Mouse (Mus musculus) embryonic facial prominence, embryonic 13.5 days (tissue): ENCODE results near the gene Mfsd6. TPM values are rescaled to one million over a fixed set of nuclear protein-coding genes. Genes with fewer than 3 reads are reported as not detected.

Experiments used
- ATAC-seq: fragments of 200-750 bp; cut with Nextera tagmentation; 2 replicates; pipeline ENCODE4 v1.8.0; 2017; ENCODE audit warnings: low read depth; ENCODE audit not compliant: insufficient number of reproducible peaks, insufficient read depth, low FRiP score, low TSS enrichment
- H3K27ac ChIP-seq: fragments of 300-500 bp; sonication (generic); 2 replicates; pipeline ENCODE4 v1.5.1; 2015; ENCODE audit warnings: moderate library complexity, mild to moderate bottlenecking, inconsistent platforms
- H3K27me3 ChIP-seq: fragments of 300-500 bp; sonication (generic); 2 replicates; pipeline ENCODE4 v1.6.1; 2015; ENCODE audit warnings: mild to moderate bottlenecking, inconsistent platforms
- H3K36me3 ChIP-seq: fragments of 300-500 bp; sonication (generic); 2 replicates; pipeline ENCODE4 v1.6.1; 2015; ENCODE audit warnings: mild to moderate bottlenecking, inconsistent platforms
- H3K4me1 ChIP-seq: fragments of 300-500 bp; sonication (generic); 2 replicates; pipeline ENCODE4 v1.6.1; 2015; ENCODE audit warnings: inconsistent platforms
- H3K4me2 ChIP-seq: fragments of 300-500 bp; sonication (generic); 2 replicates; pipeline ENCODE4 v1.6.1; 2015; ENCODE audit warnings: moderate library complexity, mild to moderate bottlenecking, inconsistent platforms
- H3K4me3 ChIP-seq: fragments of 300-500 bp; sonication (generic); 2 replicates; pipeline ENCODE4 v1.5.1; 2015; ENCODE audit warnings: mild to moderate bottlenecking, inconsistent platforms
- H3K9ac ChIP-seq: fragments of 300-500 bp; sonication (generic); 2 replicates; pipeline ENCODE4 v1.6.1; 2015; ENCODE audit warnings: mild to moderate bottlenecking, inconsistent platforms
- H3K9me3 ChIP-seq: fragments of 300-500 bp; sonication (generic); 2 replicates; pipeline ENCODE4 v1.6.1; 2016; ENCODE audit warnings: inconsistent platforms
- WGBS: fragments of 180-500 bp; shearing (Covaris S2); methylation state at CpG from one replicate; pipeline ENCODE4 v1.1.7; 2015; ENCODE audit warnings: mixed read lengths; 5-methylcytosine and 5-hydroxymethylcytosine counted together
- polyA plus RNA-seq: library from polyadenylated mRNA; unstranded; fragments of >200 nt; fragmentation: Nextera tagmentation; extraction: Ambion mirVana; gene quantifications from 2 replicates; pipeline ENCODE4 v1.2.1, GENCODE M21; 2015

Gene Mfsd6
- 1.6 and 1.9 TPM in 2 replicates for polyA plus RNA-seq

DNA sequence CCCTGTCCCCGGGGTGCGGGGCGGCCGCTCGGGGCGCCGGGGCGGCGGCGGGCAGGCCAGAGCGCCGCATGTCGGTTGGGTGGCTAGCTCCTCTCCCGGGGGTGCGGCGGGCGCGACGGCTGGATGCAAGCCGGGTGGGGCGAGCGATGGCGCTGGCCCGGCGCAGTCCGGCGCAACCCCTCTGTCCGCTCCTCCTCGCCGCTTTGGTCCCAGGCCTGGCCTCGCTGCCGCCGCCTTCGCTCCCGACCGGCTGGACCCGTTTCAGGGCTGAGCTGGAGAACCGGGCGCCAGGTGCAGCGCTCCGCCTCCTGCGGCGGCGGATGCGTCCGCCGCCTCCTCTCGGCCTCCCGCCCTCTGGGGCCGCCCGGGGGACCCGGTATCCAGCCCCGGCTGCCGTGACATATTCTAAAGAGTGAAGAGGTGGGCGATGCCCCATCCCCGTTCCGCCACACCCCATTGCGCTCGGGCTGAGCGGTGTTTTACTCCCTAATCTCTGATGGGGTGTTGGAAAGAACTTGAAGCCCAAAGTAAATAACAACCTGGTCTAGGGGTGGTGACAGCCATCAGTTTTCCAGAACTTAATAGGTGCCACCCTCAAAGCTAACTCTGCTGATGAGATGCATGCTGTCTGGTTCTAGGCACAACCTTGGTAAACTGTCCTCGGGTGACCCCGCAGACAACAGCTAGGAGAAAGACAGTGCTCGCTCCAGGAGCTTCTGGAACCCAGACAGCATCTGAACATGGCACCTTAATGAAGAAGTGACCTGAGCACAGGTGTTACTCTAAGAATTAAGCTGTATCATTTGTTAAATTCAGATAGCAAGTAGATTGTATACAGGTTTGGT lies at the start of gene Mfsd6:
Gene Mfsd6, minus strand, starts transcription at position 407 of the 845 bp plus-strand sequence.
- Histone ChIP-seq H3K4me3 (peak within 1 kb of the TSS; percentile 73), H3K27ac (no peak within 1 kb of the TSS; the same call in 1 of the 2 replicates), H3K36me3 (no peaks in the 10 kb centered on the region), H3K4me1 (no peaks in the 10 kb centered on the region), H3K27me3 (peaks cover 41% of the 10 kb centered on the region), H3K9ac (peak within 1 kb of the TSS; percentile 74), H3K9me3 (no peaks in the 10 kb centered on the region), H3K4me2 (peak within 1 kb of the TSS; percentile 99)
- peak; percentile 59 for ATAC-seq
- 5% methylated on average over 21 of the region's 63 CpGs for WGBS

DNA sequence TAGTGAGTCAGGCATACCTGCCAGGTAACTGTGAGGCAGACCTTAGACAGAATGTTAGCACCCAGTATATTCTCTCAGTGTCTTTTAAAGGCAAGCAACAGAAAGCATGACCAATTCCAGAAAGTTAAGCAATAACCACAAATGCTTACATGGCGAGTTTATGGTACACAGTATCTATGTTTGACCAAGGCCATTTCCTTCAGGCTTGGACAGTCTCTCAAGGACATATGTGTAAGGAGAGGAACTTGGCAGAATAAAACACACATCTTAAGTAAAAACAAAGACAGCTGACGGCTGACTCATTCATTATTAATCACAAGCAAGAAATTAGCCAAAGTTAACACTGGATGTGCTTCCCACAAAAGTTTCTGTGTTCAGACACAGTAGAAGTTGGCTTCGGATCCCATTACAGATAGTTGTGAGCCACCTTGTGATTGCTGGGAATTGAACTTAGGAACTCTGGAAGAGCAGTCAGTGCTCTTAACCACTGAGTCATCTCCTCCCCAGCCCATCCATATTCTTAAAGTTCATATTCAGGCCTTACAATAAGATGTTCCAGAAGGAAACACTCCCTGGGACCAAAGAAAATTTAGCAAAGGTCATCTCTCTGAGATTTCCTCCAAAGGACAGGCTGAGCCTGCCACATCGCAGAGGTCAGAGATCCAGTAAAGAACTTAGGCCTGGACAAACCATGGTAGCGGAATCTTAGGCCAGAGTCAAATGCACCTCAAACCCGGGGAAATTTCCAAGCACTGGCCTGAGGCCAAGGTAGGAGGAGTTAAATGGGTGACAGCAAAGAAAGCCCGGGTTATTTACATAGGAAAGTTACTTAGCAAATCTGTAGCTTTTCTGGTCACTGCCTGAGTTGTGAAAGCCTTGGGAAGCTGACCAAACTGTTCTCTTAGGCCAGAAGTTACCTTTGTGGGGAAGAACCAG lies 38.2 kb upstream of the Mfsd6 start:
- ATAC-seq, result no peak
- Histone ChIP-seq H3K36me3 (no peaks in the 10 kb centered on the region), H3K9me3 (no peaks in the 10 kb centered on the region), H3K9ac (no peak overlapping the region), H3K4me3 (no peak overlapping the region), H3K27ac (no peak overlapping the region), H3K4me1 (no peaks in the 10 kb centered on the region), H3K4me2 (no peak overlapping the region), H3K27me3 (no peaks in the 10 kb centered on the region)
- 73% methylated on average over 7 of the region's 7 CpGs for WGBS

DNA sequence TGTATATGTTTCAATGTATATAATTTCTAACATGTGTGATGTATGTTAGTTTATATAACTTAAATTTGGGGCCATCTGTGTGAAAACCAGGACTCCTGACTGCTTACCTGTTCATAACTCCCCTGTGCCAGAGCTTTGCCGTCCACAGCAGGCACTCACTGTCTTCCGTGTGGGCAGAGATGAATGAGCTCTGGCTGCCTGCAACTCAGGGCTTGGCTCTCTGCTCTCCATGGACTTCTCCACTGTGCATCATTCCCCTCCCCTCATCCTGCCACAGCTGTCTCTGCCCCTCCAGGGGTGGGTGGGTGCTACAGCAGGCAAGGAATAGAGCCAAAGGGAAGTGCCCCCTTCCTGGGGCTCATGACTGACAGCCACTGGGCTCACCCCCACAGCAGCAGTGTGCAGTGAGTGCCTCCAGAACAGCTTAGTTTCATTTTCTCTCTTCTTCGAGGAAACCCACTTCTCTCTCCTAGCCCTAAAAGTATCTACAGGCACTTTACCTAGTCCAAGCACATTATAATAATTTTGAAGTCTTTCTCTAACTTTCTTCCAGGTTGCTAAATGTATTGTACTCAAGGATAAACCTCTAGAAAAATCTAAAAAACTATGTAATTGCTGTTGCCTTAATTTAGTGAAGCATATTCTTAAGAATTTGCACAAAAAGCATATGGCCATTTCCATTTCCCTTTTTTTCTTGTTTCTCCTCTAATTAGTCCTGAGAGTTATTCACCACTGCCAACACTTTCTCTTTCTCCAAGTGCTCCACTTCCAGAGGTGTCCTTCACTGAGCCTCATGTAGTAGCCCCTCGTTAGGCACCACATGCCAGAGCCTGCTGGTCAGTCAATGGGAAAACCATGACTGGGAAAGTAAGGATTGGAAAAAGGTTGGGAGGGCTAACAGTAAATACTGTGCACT lies 36.9 kb upstream of the Mfsd6 start:
- Histone ChIP-seq H3K4me1 (no peaks in the 10 kb centered on the region), H3K4me3 (no peak overlapping the region)
- 59% methylated on average over 4 of the region's 4 CpGs for WGBS

DNA sequence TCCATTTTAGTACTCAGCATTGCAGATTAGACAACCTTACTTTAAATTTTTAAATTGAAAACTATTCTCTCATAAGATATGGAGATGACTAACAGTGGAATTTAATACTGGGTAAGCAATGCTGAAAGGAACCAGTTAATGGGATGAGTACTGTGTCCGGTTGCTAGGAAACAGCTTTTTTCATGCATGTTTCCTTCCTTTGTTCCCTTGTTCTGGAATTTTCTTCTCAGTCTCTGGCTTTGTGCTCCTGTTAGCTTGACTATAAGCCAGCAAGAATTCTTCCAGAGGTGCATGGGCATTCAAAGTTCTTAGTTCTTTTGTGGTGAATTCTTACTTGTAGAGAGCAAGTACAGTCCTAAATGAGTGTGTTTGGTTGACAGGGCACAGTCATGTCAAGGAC lies 30.9 kb upstream of the Mfsd6 start:
- no peaks in the 10 kb centered on the region for H3K9me3 ChIP-seq
- no peak overlapping the region for H3K27ac ChIP-seq
- H3K4me1 ChIP-seq, result no peaks in the 10 kb centered on the region
- ATAC-seq, result no peak
- no peak overlapping the region for H3K9ac ChIP-seq
- H3K4me3 ChIP-seq, result no peak overlapping the region
- no peaks in the 10 kb centered on the region for H3K27me3 ChIP-seq
- H3K36me3 ChIP-seq, result no peaks in the 10 kb centered on the region
- 62% methylated on average over 1 of the region's 1 CpGs for WGBS
- H3K4me2 ChIP-seq, result no peak overlapping the region

More for the DNA sequence above, 36.9 kb upstream of the Mfsd6 start:
- Histone ChIP-seq H3K4me2 (no peak overlapping the region), H3K27ac (no peak overlapping the region), H3K9me3 (no peaks in the 10 kb centered on the region), H3K36me3 (no peaks in the 10 kb centered on the region), H3K9ac (no peak overlapping the region), H3K27me3 (no peaks in the 10 kb centered on the region)
- ATAC-seq, result 0 out of 2 replicates have a peak, but pooled peaks have one; percentile 6

DNA sequence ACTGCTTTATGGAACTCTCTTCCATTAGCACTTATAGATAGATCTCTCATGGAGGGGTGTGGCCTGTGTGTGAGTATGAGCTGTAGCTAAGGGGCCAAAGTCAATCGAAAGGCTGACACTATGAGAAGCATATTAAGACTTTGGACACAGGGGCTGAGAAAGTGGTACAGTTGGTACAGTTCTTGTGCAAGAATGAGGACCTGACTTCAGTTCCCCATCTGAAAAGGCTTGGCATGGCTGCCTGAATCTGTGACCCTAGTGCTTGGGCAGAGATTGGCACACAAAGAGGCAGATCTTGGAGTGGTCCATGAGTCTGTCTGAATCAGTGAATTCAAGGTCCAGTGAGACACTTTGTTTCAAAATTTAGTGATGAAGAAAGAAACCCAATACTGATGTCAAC lies 27.1 kb upstream of the Mfsd6 start:
- Histone ChIP-seq H3K36me3 (no peaks in the 10 kb centered on the region), H3K27me3 (no peaks in the 10 kb centered on the region), H3K9me3 (no peaks in the 10 kb centered on the region), H3K4me1 (no peaks in the 10 kb centered on the region), H3K4me2 (no peak overlapping the region), H3K4me3 (no peak overlapping the region), H3K9ac (no peak overlapping the region), H3K27ac (no peak overlapping the region)
- WGBS, result 85% methylated on average over 1 of the region's 1 CpGs
- ATAC-seq, result no peak

DNA sequence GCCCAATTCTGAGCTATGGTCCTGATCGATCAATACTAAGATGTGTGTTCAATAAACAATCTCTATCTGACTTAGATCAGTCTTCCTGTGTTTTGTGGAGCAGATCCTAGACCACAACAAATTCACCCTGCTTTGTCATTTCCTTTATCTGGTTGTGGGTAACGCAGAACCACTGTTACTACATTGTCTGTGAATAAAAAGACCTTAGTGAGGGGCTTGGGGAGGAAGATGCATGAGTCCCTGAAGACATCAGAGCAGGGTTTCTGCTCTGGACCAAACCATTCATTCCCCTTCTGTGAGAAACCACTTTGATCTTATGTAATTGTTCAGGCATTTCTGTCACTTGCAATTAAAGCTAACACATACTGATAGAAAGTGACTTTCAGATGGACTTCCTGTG lies 26.6 kb upstream of the Mfsd6 start:
- Histone ChIP-seq H3K9me3 (no peaks in the 10 kb centered on the region), H3K4me1 (no peaks in the 10 kb centered on the region), H3K36me3 (no peaks in the 10 kb centered on the region), H3K4me2 (no peak overlapping the region), H3K27me3 (no peaks in the 10 kb centered on the region), H3K27ac (no peak overlapping the region), H3K9ac (no peak overlapping the region), H3K4me3 (no peak overlapping the region)
- 79% methylated on average over 2 of the region's 2 CpGs for WGBS
- no peak for ATAC-seq

DNA sequence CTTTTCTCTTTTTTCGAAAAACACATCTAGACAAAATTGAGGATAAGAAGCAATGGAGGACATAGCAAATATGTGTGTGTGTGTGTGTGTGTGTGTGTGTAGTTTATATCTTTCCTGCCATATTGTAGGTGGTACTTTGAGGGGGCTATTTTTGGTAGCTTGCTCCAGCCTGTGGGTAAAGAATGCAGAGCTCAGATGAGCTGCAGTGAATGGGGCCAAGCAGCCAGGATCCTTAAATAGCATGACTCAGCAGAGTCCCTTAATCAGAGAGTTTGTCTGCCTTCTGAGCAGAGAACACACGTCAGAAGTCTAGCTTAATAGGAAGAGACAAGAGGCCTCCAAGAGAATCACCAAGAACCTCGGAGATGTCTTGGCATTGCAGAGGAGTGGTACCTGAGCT lies 25.4 kb upstream of the Mfsd6 start:
- no peak overlapping the region for H3K4me2 ChIP-seq
- H3K4me1 ChIP-seq, result no peaks in the 10 kb centered on the region
- no peaks in the 10 kb centered on the region for H3K27me3 ChIP-seq
- no peaks in the 10 kb centered on the region for H3K9me3 ChIP-seq
- H3K36me3 ChIP-seq, result no peaks in the 10 kb centered on the region
- ATAC-seq, result no peak
- 64% methylated on average over 3 of the region's 3 CpGs for WGBS
- H3K9ac ChIP-seq, result no peak overlapping the region
- no peak overlapping the region for H3K4me3 ChIP-seq
- no peak overlapping the region for H3K27ac ChIP-seq

DNA sequence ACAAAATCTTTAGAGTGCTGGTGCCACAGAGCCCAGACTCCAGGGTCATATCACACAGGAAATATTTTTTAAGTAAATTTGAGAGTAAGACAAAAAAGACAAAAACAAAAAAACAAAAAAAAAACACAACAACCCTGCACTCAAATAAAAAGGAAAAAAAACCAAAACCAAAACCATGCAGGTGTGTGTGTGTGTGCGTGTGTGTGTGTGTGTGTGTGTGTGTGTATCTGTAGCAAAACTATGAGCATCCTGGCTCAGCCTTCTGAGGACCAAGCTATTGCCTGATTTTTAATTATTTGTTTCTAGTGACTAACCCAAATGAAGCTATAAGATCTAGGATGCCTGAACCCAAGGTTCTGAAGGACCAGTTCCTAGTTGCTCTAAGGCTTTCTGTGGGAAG lies 24.4 kb upstream of the Mfsd6 start:
- Histone ChIP-seq H3K9me3 (no peaks in the 10 kb centered on the region), H3K4me1 (no peaks in the 10 kb centered on the region), H3K9ac (no peak overlapping the region), H3K36me3 (no peaks in the 10 kb centered on the region), H3K4me2 (no peak overlapping the region), H3K27me3 (no peaks in the 10 kb centered on the region), H3K27ac (no peak overlapping the region), H3K4me3 (no peak overlapping the region)
- ATAC-seq, result no peak
- WGBS, result 94% methylated on average over 1 of the region's 1 CpGs

DNA sequence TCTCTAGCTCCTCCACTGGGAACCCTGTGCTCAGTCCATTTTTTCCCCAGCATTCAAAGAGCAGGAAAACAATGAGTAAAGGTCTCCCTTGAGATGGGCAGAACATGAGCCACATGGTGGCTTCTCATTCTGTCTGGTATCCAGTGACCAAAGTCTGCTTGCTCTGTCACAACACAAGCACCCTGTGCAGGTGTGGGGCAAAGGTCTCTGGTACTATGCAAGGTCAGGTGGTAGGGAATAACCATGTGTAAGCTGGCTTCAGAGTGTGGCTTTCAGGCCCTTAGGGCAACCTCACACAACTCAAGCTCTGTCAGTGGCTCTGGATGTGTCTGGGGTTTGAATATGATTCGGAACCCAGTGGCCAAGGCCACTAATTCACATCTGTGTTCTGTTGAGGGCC lies 22.7 kb upstream of the Mfsd6 start:
- H3K27me3 ChIP-seq, result no peaks in the 10 kb centered on the region
- no peaks in the 10 kb centered on the region for H3K36me3 ChIP-seq
- no peaks in the 10 kb centered on the region for H3K4me1 ChIP-seq
- H3K4me3 ChIP-seq, result no peak overlapping the region
- H3K4me2 ChIP-seq, result no peak overlapping the region
- no peaks in the 10 kb centered on the region for H3K9me3 ChIP-seq
- no peak overlapping the region for H3K27ac ChIP-seq
- no peak overlapping the region for H3K9ac ChIP-seq
- 66% methylated on average over 1 of the region's 1 CpGs for WGBS
- ATAC-seq, result no peak

DNA sequence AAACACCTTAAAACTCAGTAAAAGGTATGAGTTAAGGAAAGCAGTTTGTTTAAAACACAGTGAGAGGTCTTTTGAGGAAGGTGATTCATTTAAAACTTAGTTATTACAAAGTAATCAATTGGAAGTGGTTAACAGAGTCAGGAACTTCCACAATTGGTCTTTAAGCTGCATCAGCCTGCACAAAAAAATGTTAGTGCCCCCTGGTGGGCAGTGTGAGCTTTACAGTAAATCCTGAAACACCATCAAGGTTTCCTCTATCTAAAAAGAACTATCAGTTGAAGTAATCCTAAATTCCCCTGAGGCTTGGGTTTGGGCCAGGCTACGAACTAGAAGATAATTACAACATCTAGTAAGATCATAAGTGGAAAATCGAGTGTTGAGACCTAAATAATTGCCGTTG lies 21.0 kb upstream of the Mfsd6 start:
- H3K4me2 ChIP-seq, result no peak overlapping the region

DNA sequence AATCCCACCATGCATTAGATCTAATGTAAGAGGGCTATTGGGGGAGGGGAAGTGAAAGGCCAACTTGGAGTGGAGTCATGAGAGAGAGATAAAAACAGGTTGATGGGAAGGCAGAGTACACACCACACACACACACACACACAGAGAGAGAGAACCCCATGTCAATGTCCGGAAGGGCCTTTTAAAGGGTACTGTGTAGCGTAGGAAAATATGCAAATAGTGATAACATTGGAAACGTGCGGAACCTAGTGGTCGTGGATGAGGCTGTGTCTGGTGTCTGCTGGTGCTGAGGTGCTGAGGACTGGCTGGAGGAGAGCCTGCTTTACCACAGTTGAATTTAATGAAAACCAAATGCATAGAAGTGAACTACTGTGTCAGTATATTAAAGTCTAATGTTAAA lies 15.3 kb upstream of the Mfsd6 start:
- Histone ChIP-seq H3K27ac (no peak overlapping the region), H3K9ac (no peak overlapping the region), H3K36me3 (no peaks in the 10 kb centered on the region), H3K27me3 (no peaks in the 10 kb centered on the region), H3K4me2 (no peak overlapping the region), H3K4me1 (no peaks in the 10 kb centered on the region), H3K9me3 (no peaks in the 10 kb centered on the region), H3K4me3 (no peak overlapping the region)
- WGBS, result 69% methylated on average over 5 of the region's 5 CpGs
- ATAC-seq, result no peak

More for the DNA sequence above, 21.0 kb upstream of the Mfsd6 start:
- WGBS, result 22% methylated on average over 3 of the region's 3 CpGs
- Histone ChIP-seq H3K27ac (no peak overlapping the region), H3K4me3 (no peak overlapping the region), H3K36me3 (no peaks in the 10 kb centered on the region), H3K4me1 (no peaks in the 10 kb centered on the region), H3K9ac (no peak overlapping the region), H3K27me3 (no peaks in the 10 kb centered on the region), H3K9me3 (no peaks in the 10 kb centered on the region)
- no peak for ATAC-seq
